Comparison of ENCODE assay signal across 1 mouse cellular context in genomic region chr4:89137542-89138360, GRCm38 (mm10).
TF ChIP-seq lines count a peak whose summit lies in the region.

No protein-coding gene starts in this region.

TF ChIP-seq in MEL, 35 proteins besides CTCF, POLR2A, EP300 and RAD21 (continued from another document):
- no peak for TF ChIP-seq MAFK (IDR thresholded peaks at IDR 0.05; ENCODE audit: borderline replicate concordance, low read depth, low read length)
- TF ChIP-seq BHLHE40 (IDR thresholded peaks at IDR 0.05; ENCODE audit: borderline replicate concordance, low read depth, low read length), result no peak
- no peak for TF ChIP-seq ZNF384 (IDR thresholded peaks at IDR 0.05; ENCODE audit: low read depth, low read length)
- TF ChIP-seq ZKSCAN1 (IDR thresholded peaks at IDR 0.05; ENCODE audit: low read depth, low read length), result no peak
- peak; percentile 72; the same call in 1 of the 2 replicates for TF ChIP-seq USF1 (IDR thresholded peaks at IDR 0.05; ENCODE audit: low read depth, low read length)
- TF ChIP-seq SMC3 (IDR thresholded peaks at IDR 0.05; ENCODE audit: low read depth, low read length), result no peak
